Mouse (Mus musculus): ENCODE data around the gene Rtraf. TPM values are rescaled to one million over a fixed set of nuclear protein-coding genes. Genes with fewer than 3 reads are reported as not detected.

Rtraf gene
- polyA plus RNA-seq, 1 experiment, result 161 TPM

DNA sequence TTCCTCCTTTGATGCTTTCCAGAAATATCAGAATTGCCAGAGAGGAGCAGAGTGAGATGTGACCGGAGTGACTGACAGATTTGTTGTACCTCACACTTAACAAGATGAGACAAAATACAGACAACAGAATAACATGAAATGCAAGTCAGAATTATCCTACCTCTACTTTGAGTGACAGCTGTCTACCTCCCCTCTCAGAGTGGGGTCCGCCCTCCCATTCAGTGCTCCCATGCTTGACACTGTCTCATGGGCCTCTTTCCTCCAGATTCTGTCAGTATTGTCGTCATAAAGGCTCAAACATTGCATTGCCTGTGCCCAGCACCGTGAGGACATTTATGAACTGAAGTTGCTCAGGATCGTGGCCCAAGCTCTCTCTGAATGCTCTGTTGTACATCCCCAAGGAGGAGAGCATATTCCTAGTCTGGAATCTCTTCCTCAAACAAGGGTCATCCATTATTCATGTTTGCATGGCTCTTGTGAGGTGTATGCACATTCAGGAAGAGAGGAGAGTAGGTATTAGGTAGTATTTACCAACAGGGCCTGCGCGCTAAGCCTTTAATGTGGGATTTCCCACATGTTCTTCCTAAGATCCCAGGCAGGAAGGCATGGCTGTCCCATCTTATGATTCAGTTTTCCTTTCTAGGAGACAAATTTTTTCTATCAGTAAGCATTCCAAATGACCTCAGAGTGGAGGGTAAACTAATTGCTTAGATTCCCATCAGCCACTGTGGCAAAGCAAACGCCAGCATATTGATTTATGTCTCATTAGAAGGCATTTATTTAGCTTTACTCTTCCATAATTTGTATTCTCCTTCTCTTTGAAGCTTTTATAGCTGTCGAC, 57.9 kb downstream of the Rtraf start:
- TF ChIP-seq CEBPB (IDR thresholded peaks at IDR 0.05; ENCODE audit: insufficient read depth, poor library complexity, severe bottlenecking), result no peak
- TF ChIP-seq MYOG (IDR thresholded peaks at IDR 0.05; ENCODE audit: control insufficient read depth in 1 of 3, insufficient read depth in 1 of 3, insufficient read length in 2 of 3, low read depth in 2 of 3), result no peak
- no peak for TF ChIP-seq MYOD1 (IDR thresholded peaks at IDR 0.05; ENCODE audit: control insufficient read depth in 1 of 3, insufficient read length in 2 of 3, low read depth in 2 of 3)
- TF ChIP-seq TCF3 (IDR thresholded peaks at IDR 0.05; ENCODE audit: insufficient read length, low read depth), result no peak
- no peak for TF ChIP-seq REST (IDR thresholded peaks at IDR 0.05; ENCODE audit: insufficient read depth, insufficient read length)
- TF ChIP-seq MAX (IDR thresholded peaks at IDR 0.05; ENCODE audit: low read depth), result no peak
- no peak for TF ChIP-seq USF1 (IDR thresholded peaks at IDR 0.05; ENCODE audit: low read depth)
- no peak for TF ChIP-seq SRF (IDR thresholded peaks at IDR 0.05; ENCODE audit: control insufficient read depth, insufficient read length, low read depth)
- TF ChIP-seq POLR2AphosphoS2 (IDR thresholded peaks at IDR 0.05; ENCODE audit: insufficient read length, low read depth), result no peak
- no peak overlapping the region for H3ac ChIP-seq (ENCODE audit: control insufficient read depth, insufficient read length)

DNA sequence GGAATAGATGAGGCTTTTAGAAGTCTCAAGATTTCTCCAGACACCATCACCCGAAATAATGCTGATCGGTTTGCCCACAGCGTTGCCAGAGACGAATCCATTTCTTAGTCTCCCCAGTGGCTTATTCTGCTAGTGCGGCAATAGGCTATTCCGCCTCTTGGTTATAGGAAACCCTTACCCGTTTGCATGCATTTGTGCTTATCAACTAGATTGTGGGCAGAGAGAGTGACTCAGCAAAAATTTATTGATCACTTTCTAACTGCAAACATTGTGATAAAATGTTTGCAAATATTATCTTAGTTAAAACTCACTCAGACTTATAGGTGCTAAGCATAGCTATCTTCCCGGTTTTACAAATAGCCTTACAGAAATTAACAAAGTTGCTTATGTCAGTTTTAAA, 59.3 kb downstream of the Rtraf start:
- TF ChIP-seq REST (IDR thresholded peaks at IDR 0.05; ENCODE audit: insufficient read depth, insufficient read length) (no peak), POLR2AphosphoS2 (IDR thresholded peaks at IDR 0.05; ENCODE audit: insufficient read length, low read depth) (no peak), TCF3 (IDR thresholded peaks at IDR 0.05; ENCODE audit: insufficient read length, low read depth) (no peak), E2F4 (IDR thresholded peaks at IDR 0.05; ENCODE audit: insufficient read depth) (no peak), MYOD1 (IDR thresholded peaks at IDR 0.05; ENCODE audit: control insufficient read depth in 1 of 3, insufficient read length in 2 of 3, low read depth in 2 of 3) (no peak), MYOG (IDR thresholded peaks at IDR 0.05; ENCODE audit: control insufficient read depth in 1 of 3, insufficient read depth in 1 of 3, insufficient read length in 2 of 3, low read depth in 2 of 3) (no peak), USF1 (IDR thresholded peaks at IDR 0.05; ENCODE audit: low read depth) (no peak), POLR2A (IDR thresholded peaks at IDR 0.05; ENCODE audit: insufficient read length, low read depth) (no peak), TCF12 (IDR thresholded peaks at IDR 0.05; ENCODE audit: insufficient read depth, poor library complexity, severe bottlenecking) (no peak), MAX (IDR thresholded peaks at IDR 0.05; ENCODE audit: low read depth) (no peak), CEBPB (IDR thresholded peaks at IDR 0.05; ENCODE audit: insufficient read depth, poor library complexity, severe bottlenecking) (no peak), SRF (IDR thresholded peaks at IDR 0.05; ENCODE audit: control insufficient read depth, insufficient read length, low read depth) (no peak)
- Histone ChIP-seq H3K79me2 (ENCODE audit: control insufficient read depth, insufficient read depth) (peaks cover 4% of the 10 kb centered on the region), H3K36me3 (ENCODE audit: control insufficient read depth, insufficient read depth) (peaks cover 4% of the 10 kb centered on the region), H3K27me3 (ENCODE audit: control insufficient read depth, insufficient read depth, insufficient read length) (no peaks in the 10 kb centered on the region), H3ac (ENCODE audit: control insufficient read depth, insufficient read length) (no peak overlapping the region), H3K4me2 (ENCODE audit: low read depth) (no peak overlapping the region), H3K4me3 (no peak overlapping the region)

More for the DNA sequence above, 57.9 kb downstream of the Rtraf start:
- H3K27me3 ChIP-seq (ENCODE audit: control insufficient read depth, insufficient read depth, insufficient read length), result no peaks in the 10 kb centered on the region
- H3K4me2 ChIP-seq (ENCODE audit: low read depth), result no peak overlapping the region
- no peak overlapping the region for H3K4me3 ChIP-seq
- H3K36me3 ChIP-seq (ENCODE audit: control insufficient read depth, insufficient read depth), result peaks cover 4% of the 10 kb centered on the region
- H3K79me2 ChIP-seq (ENCODE audit: control insufficient read depth, insufficient read depth), result peaks cover 4% of the 10 kb centered on the region

DNA sequence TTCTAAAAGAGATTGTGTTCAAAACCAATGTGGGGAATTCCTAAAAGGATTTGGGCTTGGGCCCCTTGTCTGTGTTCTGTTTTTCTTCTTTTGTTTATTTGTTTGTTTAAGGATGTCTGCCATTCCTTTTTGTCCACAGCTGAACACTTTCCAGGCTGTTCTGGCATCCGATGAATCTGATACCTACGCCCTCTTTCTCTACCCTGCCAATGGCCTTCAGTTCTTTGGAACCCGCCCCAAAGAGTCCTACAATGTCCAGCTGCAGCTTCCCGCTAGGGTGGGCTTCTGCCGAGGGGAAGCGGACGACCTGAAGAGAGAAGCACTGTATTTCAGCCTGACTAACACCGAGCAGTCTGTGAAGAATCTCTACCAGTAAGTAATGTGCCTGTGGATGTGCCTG, 60.1 kb downstream of the Rtraf start:
- TF ChIP-seq POLR2A (IDR thresholded peaks at IDR 0.05; ENCODE audit: insufficient read length, low read depth) (no peak), TCF12 (IDR thresholded peaks at IDR 0.05; ENCODE audit: insufficient read depth, poor library complexity, severe bottlenecking) (no peak), SRF (IDR thresholded peaks at IDR 0.05; ENCODE audit: control insufficient read depth, insufficient read length, low read depth) (no peak), E2F4 (IDR thresholded peaks at IDR 0.05; ENCODE audit: insufficient read depth) (no peak), MYOG (IDR thresholded peaks at IDR 0.05; ENCODE audit: control insufficient read depth in 1 of 3, insufficient read depth in 1 of 3, insufficient read length in 2 of 3, low read depth in 2 of 3) (no peak), CEBPB (IDR thresholded peaks at IDR 0.05; ENCODE audit: insufficient read depth, poor library complexity, severe bottlenecking) (no peak), USF1 (IDR thresholded peaks at IDR 0.05; ENCODE audit: low read depth) (no peak), REST (IDR thresholded peaks at IDR 0.05; ENCODE audit: insufficient read depth, insufficient read length) (no peak), POLR2AphosphoS2 (IDR thresholded peaks at IDR 0.05; ENCODE audit: insufficient read length, low read depth) (no peak), MYOD1 (IDR thresholded peaks at IDR 0.05; ENCODE audit: control insufficient read depth in 1 of 3, insufficient read length in 2 of 3, low read depth in 2 of 3) (no peak), TCF3 (IDR thresholded peaks at IDR 0.05; ENCODE audit: insufficient read length, low read depth) (no peak), MAX (IDR thresholded peaks at IDR 0.05; ENCODE audit: low read depth) (no peak)
- Histone ChIP-seq H3K36me3 (ENCODE audit: control insufficient read depth, insufficient read depth) (peaks cover 4% of the 10 kb centered on the region), H3K27me3 (ENCODE audit: control insufficient read depth, insufficient read depth, insufficient read length) (no peaks in the 10 kb centered on the region), H3K4me2 (ENCODE audit: low read depth) (no peak overlapping the region), H3ac (ENCODE audit: control insufficient read depth, insufficient read length) (no peak overlapping the region), H3K4me3 (no peak overlapping the region), H3K79me2 (ENCODE audit: control insufficient read depth, insufficient read depth) (peaks cover 4% of the 10 kb centered on the region)

DNA sequence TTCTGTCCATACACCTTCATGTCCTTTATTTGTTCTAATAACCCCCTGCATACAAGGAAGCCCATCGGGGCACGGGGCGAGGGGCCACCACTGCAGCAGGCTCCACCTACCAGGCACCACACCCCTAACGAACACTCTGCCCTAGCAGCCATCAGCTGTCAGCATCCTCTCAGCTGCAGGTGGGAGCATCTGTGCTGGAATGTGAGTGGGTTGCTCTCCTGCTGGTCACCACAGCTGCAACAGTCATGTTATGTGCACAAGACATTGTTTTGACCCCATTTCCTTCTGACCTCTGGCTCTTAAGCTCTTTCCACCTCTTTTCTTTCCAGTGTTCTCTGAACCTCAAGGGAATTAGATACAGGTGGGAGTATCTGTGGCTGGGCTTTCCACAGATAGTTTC, 61.6 kb downstream of the Rtraf start:
- Histone ChIP-seq H3K36me3 (ENCODE audit: control insufficient read depth, insufficient read depth) (peaks cover 7% of the 10 kb centered on the region), H3K4me2 (ENCODE audit: low read depth) (no peak overlapping the region), H3K27me3 (ENCODE audit: control insufficient read depth, insufficient read depth, insufficient read length) (no peaks in the 10 kb centered on the region), H3ac (ENCODE audit: control insufficient read depth, insufficient read length) (no peak overlapping the region), H3K79me2 (ENCODE audit: control insufficient read depth, insufficient read depth) (peaks cover 8% of the 10 kb centered on the region), H3K4me3 (no peak overlapping the region)
- no peak for TF ChIP-seq CEBPB (IDR thresholded peaks at IDR 0.05; ENCODE audit: insufficient read depth, poor library complexity, severe bottlenecking)
- TF ChIP-seq TCF12 (IDR thresholded peaks at IDR 0.05; ENCODE audit: insufficient read depth, poor library complexity, severe bottlenecking), result no peak
- no peak for TF ChIP-seq POLR2A (IDR thresholded peaks at IDR 0.05; ENCODE audit: insufficient read length, low read depth)
- peak in 2 of 3 experiments; percentile 71 to 91 for TF ChIP-seq MYOD1 (IDR thresholded peaks at IDR 0.05; ENCODE audit: control insufficient read depth in 1 of 3, insufficient read length in 2 of 3, low read depth in 2 of 3)
- TF ChIP-seq POLR2AphosphoS2 (IDR thresholded peaks at IDR 0.05; ENCODE audit: insufficient read length, low read depth), result no peak
- no peak for TF ChIP-seq TCF3 (IDR thresholded peaks at IDR 0.05; ENCODE audit: insufficient read length, low read depth)
- TF ChIP-seq USF1 (IDR thresholded peaks at IDR 0.05; ENCODE audit: low read depth), result no peak
- TF ChIP-seq MAX (IDR thresholded peaks at IDR 0.05; ENCODE audit: low read depth), result no peak
- TF ChIP-seq REST (IDR thresholded peaks at IDR 0.05; ENCODE audit: insufficient read depth, insufficient read length), result no peak
- no peak for TF ChIP-seq SRF (IDR thresholded peaks at IDR 0.05; ENCODE audit: control insufficient read depth, insufficient read length, low read depth)
- TF ChIP-seq MYOG (IDR thresholded peaks at IDR 0.05; ENCODE audit: control insufficient read depth in 1 of 3, insufficient read depth in 1 of 3, insufficient read length in 2 of 3, low read depth in 2 of 3), result peak in 2 of 3 experiments; percentile 72 to 85
- TF ChIP-seq E2F4 (IDR thresholded peaks at IDR 0.05; ENCODE audit: insufficient read depth), result no peak

Other genes with a start within 250 kb of the Rtraf start
- 0.47 TPM for gene Gm2237, start 238.7 kb downstream of the Rtraf start, polyA plus RNA-seq (2012; fragmentation: generic; extraction: Trizol)
- not detected for gene Gm5458, start 221.2 kb downstream of the Rtraf start, polyA plus RNA-seq (2012; fragmentation: generic; extraction: Trizol)
- 52.6 TPM for gene Nid2, start 72.6 kb downstream of the Rtraf start, polyA plus RNA-seq (2012; fragmentation: generic; extraction: Trizol)
- gene Gng2, start 153.8 kb upstream of the Rtraf start, polyA plus RNA-seq (2012; fragmentation: generic; extraction: Trizol), result 5.0 TPM